Mouse (Mus musculus) thymus, adult 2 months (tissue): ENCODE data around the gene Rpl22l1. TPM values are rescaled to one million over a fixed set of nuclear protein-coding genes. Genes with fewer than 3 reads are reported as not detected.
"Not testable (repeated sequence)": the region's sequence is repeated elsewhere in the genome, so short reads cannot be mapped to it uniquely, and the experiment has no call there.

ENCODE experiments used
- DNase-seq: peaks from one replicate; pipeline ENCODE4 v3.0.0; 2021
- H3K27ac ChIP-seq: fragments of 200-500 bp; 2 replicates; pipeline ENCODE4 v1.5.1; 2012; ENCODE audit warnings: low read length, control low read depth; ENCODE audit not compliant: control insufficient read depth, insufficient read depth
- H3K27me3 ChIP-seq: fragments of 200-500 bp; 2 replicates; pipeline ENCODE4 v1.6.1; 2012; ENCODE audit warnings: mild to moderate bottlenecking, low read length, moderate library complexity, mixed read lengths; ENCODE audit not compliant: control insufficient read depth, insufficient read depth
- H3K36me3 ChIP-seq: fragments of 200-500 bp; 2 replicates; pipeline ENCODE4 v1.6.1; 2012; ENCODE audit warnings: mild to moderate bottlenecking, low read length, moderate library complexity; ENCODE audit not compliant: control insufficient read depth, insufficient read depth
- H3K4me1 ChIP-seq: fragments of 200-500 bp; replicated peaks from 2 replicates; pipeline ENCODE4 v1.6.1; 2012; ENCODE audit warnings: low read length; ENCODE audit not compliant: control insufficient read depth, insufficient read depth
- H3K4me3 ChIP-seq: fragments of 200-500 bp; 2 replicates; pipeline ENCODE4 v1.5.1; 2012; ENCODE audit warnings: mild to moderate bottlenecking, low read length, control low read depth, moderate library complexity; ENCODE audit not compliant: control insufficient read depth, insufficient read depth
- CTCF ChIP-seq: fragments of 200-500 bp; IDR thresholded peaks from 2 replicates; pipeline ENCODE4 v1.5.1; 2012; ENCODE audit warnings: mild to moderate bottlenecking, control low read depth, low read length, moderate library complexity, borderline replicate concordance; ENCODE audit not compliant: control insufficient read depth, poor library complexity, insufficient read depth; ENCODE audit errors: extremely low read depth
- POLR2A ChIP-seq: fragments of 200-500 bp; IDR thresholded peaks from 2 replicates; pipeline ENCODE4 v1.6.1; 2012; ENCODE audit warnings: mild to moderate bottlenecking, low read length, control low read depth, moderate library complexity; ENCODE audit not compliant: control insufficient read depth, poor library complexity, insufficient read depth; ENCODE audit errors: extremely low read depth
- WGBS: fragments of 180-500 bp; shearing (Covaris S2); methylation state at CpG from one replicate; pipeline ENCODE4 v1.1.7; 2018; 5-methylcytosine and 5-hydroxymethylcytosine counted together
- polyA plus RNA-seq: library from polyadenylated mRNA; depleted of rRNA; stranded (reverse); fragments of >200 nt; gene quantifications from 2 replicates; pipeline ENCODE4 v1.2.3, GENCODE M21; 2012; rRNA removed

Rpl22l1 gene
- polyA plus RNA-seq, 1 experiment: 12.4 TPM

DNA sequence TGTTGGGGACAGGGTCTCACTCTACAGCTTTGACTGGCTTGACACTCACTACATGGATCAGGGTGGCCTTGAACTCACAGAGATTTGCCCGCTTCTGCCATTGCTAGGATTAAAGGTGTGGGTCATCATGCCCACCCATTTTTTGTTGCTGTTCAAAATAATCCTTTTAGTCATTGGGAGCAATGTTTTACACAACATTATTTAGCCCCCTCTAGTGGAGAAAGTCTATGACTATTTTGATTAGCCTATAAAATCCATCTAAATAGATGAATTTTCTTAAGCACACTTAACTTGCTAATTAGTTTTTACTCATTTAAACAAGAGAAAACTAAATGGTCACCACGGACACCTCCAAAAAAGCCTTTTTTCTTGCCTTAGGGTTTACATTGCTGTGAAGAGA, 22.4 kb downstream of the Rpl22l1 start:
- H3K27me3 ChIP-seq: no peaks in the 10 kb centered on the region
- DNase-seq: no peak
- no peaks in the 10 kb centered on the region for H3K4me1 ChIP-seq
- 89% methylated on average over 2 of the region's 2 CpGs for WGBS
- no peak overlapping the region for H3K27ac ChIP-seq
- no peaks in the 10 kb centered on the region for H3K36me3 ChIP-seq
- TF ChIP-seq CTCF: no peak
- no peak for TF ChIP-seq POLR2A
- H3K4me3 ChIP-seq: no peak overlapping the region

DNA sequence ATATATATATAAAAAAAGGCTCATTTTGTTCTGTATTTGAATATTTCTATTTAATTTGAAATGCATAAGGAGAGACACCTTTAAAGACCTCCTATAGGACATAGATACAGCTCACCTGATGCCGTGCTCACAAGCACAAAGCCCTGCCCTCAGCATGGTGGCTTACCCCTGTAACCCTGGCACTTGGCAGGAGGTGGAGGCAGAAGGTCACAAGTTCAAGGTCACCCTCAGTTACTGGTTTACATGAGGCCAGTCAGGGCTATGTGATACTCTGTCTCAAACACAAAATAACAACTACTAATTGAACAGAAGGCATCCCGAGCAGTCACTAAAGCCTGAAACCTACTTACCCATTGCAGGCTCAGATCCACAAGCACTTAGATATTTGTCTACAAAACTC, 24.2 kb downstream of the Rpl22l1 start:
- WGBS: 98% methylated on average over 2 of the region's 2 CpGs
- Histone ChIP-seq H3K4me1 (no peaks in the 10 kb centered on the region), H3K36me3 (no peaks in the 10 kb centered on the region), H3K27ac (no peak overlapping the region), H3K27me3 (no peaks in the 10 kb centered on the region), H3K4me3 (no peak overlapping the region)
- DNase-seq: no peak
- no peak for TF ChIP-seq POLR2A
- no peak for TF ChIP-seq CTCF

DNA sequence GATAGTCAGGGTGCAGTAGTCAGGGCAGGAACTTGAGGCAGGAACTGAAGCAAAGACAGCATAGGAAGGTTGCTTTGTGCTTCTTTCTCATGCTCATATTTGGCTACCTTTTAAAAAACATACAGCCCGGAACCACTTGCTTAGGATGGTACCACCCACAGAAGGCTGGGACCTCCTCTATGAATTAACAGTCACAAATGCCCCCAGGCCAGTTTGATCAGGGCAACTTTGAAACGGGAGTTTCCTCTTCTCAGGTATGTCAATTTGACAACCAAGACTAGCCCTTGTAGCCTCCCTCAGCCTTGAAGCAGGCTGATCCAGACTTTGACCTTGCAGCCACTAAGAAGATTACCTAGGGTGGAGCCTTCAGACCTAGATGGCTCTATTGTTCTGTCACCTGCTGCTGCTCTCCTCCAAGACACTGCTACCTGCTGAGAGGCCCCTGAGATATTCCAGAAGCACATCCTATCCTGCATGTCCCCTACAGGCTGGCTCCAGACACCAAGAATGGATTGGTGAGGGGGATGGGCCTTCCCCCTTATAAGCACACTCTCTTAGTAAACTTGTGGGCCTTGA, 31.6 kb downstream of the Rpl22l1 start:
- Histone ChIP-seq H3K27ac (no peak overlapping the region), H3K36me3 (no peaks in the 10 kb centered on the region), H3K4me1 (no peaks in the 10 kb centered on the region), H3K27me3 (no peaks in the 10 kb centered on the region), H3K4me3 (no peak overlapping the region)
- no peak for TF ChIP-seq CTCF
- TF ChIP-seq POLR2A: no peak
- 87% methylated on average over 2 of the region's 2 CpGs for WGBS
- no peak for DNase-seq

DNA sequence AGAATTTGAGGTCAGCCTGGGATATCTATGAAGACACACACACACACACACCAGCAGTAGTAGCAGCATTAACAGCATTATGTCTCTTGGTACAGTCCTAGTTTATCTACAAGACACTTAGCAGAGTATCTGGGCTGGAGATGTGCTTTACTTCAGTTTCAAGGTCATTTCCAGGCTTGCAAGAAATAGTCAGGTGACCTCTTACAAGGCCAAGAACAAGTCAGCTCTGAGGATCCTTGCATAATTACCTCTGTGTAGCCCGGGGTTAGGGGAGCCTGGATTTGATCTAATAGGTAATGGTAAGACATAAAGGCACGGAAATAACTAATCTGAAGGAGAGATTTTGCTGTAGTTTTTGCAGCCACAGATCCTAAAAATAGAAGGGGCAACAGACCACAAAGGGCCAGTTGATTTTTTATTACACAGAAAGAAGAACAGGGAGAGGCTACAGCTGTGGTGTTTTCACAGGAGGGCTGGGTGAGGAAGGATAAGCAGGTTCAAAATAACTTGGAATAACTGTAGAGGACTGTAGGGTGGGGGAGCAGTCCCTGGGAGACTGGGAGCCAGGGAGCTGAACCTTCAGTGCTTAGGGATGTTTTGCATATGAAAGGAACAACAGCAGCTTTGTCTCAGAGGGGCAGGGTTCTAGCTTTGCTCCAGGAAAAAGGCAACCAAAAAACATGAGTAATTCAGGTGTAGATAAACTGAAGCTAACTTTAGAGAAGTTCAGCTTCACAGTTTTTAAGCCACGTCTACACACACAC, 36.8 kb downstream of the Rpl22l1 start:
- H3K27ac ChIP-seq: no peak overlapping the region
- WGBS: 16% methylated on average over 3 of the region's 3 CpGs

DNA sequence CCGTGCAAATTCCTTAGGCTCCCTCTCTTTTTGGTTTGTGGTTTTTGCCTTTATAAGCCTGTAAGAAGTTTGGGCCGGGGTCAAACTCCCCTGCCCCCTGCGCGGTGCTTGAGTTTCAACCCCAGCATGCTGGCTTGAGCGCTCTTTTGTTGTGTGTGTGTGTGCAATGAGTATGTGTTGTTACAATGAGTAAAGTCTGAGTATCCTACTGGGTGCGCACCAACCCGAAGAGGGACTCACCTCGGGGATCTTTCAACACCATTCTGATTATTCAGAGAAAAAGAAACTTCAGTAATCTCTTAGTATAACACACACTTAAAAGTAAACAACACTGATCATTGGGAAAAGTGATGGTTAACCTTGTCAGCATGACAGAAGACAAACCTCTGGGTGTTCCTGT, 38.0 kb downstream of the Rpl22l1 start:
- H3K27ac ChIP-seq: no peak overlapping the region
- H3K4me3 ChIP-seq: no peak overlapping the region
- no peaks in the 10 kb centered on the region for H3K36me3 ChIP-seq
- TF ChIP-seq POLR2A: no peak
- TF ChIP-seq CTCF: no peak
- H3K27me3 ChIP-seq: no peaks in the 10 kb centered on the region
- WGBS: 77% methylated on average over 8 of the region's 8 CpGs
- H3K4me1 ChIP-seq: no peaks in the 10 kb centered on the region
- no peak for DNase-seq

More for the DNA sequence above, 36.8 kb downstream of the Rpl22l1 start:
- H3K4me3 ChIP-seq: no peak overlapping the region
- no peaks in the 10 kb centered on the region for H3K27me3 ChIP-seq
- H3K4me1 ChIP-seq: no peaks in the 10 kb centered on the region
- no peak for TF ChIP-seq POLR2A
- no peak for TF ChIP-seq CTCF
- no peaks in the 10 kb centered on the region for H3K36me3 ChIP-seq
- DNase-seq: no peak

DNA sequence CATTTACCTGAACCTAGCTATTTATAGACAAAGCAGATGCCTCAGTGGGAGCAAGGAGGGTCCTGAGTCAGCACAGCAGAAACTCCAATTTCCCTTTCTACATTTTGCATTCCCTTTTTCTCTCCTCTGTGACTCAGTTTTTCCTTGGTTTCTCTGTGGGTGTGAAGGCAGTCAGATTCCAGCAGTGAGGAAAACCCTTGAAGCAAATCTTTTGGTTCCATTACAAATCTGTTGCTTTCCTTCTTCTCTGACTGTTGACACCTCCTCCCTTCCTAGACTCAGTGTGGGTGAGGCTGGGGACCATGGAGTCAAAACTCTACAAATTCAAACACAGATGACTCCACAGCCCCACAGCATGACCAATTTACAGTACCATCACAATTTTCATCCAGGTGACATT, 41.9 kb downstream of the Rpl22l1 start:
- TF ChIP-seq CTCF (no peak), POLR2A (no peak)
- no peaks in the 10 kb centered on the region for H3K36me3 ChIP-seq
- no peak for DNase-seq
- H3K4me1 ChIP-seq: no peaks in the 10 kb centered on the region
- H3K27me3 ChIP-seq: no peaks in the 10 kb centered on the region
- H3K4me3 ChIP-seq: no peak overlapping the region
- no peak overlapping the region for H3K27ac ChIP-seq

DNA sequence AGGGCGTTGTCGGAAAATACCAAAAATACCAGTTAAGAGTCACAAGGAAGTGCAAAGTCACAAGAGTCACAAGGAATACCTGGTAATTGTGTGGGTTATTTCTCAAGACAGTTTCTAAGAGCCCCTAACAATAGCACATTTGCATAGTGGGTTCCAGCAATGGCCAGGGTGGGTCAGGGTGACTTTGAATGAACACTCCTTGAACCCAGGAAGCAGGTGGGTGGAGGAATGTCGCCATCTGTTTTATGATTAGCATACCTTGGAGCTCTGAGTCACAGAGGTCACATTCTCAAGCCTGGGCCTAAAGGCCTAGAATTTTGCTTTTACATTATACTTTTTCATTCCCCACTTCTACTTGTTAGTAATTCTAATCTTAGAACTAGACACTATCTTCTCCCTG, 46.9 kb downstream of the Rpl22l1 start:
- H3K4me3 ChIP-seq, H3K27me3 ChIP-seq, H3K4me1 ChIP-seq, DNase-seq, H3K27ac ChIP-seq, H3K36me3 ChIP-seq: not testable (repeated sequence)
- WGBS: 93% methylated on average over 3 of the region's 3 CpGs

Other genes starting within 250 kb of the Rpl22l1 start
- 0.08 and 0.28 TPM in 2 replicates for gene Slc2a2, start 107.5 kb upstream of the Rpl22l1 start, polyA plus RNA-seq
- gene Eif5a2, start 24.2 kb upstream of the Rpl22l1 start, polyA plus RNA-seq: 1.7 and 1.9 TPM in 2 replicates
- gene Gm1527, start 87.2 kb downstream of the Rpl22l1 start, polyA plus RNA-seq: not detected in 2 replicates